11 mouse cellular contexts compared by ENCODE assay signal in the genomic region with DNA sequence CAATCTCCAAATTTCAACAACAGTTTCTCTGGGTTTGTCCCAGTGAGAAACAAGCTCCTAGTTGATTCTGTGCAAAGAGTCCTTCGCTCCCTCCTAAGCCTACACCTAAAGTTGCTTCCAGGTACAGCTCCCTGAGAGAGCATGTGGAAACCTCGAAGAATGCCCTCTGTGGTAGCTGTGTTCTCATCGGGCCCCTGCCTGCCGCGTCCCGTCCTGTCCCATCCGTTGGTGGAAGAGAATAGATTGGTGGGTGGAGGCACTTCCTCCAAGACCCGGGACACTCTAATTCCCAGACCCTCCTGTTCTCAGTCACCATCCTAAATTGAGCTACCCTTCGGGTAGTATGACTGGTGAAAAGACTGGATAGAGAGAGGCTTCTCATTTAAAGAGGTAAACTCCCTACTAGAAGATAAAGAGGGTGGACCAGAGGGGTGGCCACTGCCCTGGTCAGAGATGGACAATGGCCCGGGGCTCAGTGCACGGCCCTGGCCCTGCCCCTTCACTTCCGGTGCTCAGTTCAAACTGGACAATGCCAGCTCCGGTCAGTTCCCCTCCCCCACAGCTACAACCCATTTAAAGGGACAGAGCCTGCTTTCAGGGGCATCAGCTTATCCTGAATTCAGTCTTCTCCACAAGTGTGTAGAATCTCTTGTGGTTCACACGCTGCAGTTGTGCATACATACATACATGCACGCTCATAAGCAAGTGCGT. TPM values are rescaled to one million over a fixed set of nuclear protein-coding genes. Genes with fewer than 3 reads are reported as not detected.
A peak's percentile ranks its signal among the peaks of the same experiment; 100 is the strongest.
DNase-seq lines count a peak whose midpoint lies in the region; ATAC-seq lines count a peak whose summit lies in the region.
"Had no signal": no experiment of that assay in that cellular context is flagged by ENCODE, and none has a peak within 500 bp of the region (broad histone marks: within the 10 kb centered on the region; RNA-seq: fewer than 3 reads in every experiment).

No protein-coding gene starts in this region.

- H3K27me3 ChIP-seq in hindbrain, embryonic 11.5 days (ENCODE audit: control insufficient read depth, insufficient read depth, low read length), result no peaks in the 10 kb centered on the region
- H3K27me3 ChIP-seq in midbrain, embryonic 13.5 days, result peaks cover 16% of the 10 kb centered on the region; the same call in 1 of the 2 replicates

- H3K9me3 ChIP-seq in hindbrain, embryonic 11.5 days (ENCODE audit: control insufficient read depth, low read length), result no peaks in the 10 kb centered on the region
- no peaks in the 10 kb centered on the region for H3K9me3 ChIP-seq in midbrain, embryonic 13.5 days

- 2% methylated on average over 16 of the region's 16 CpGs for WGBS in hindbrain, embryonic 11.5 days
- 1% methylated on average over 16 of the region's 16 CpGs for WGBS in midbrain, embryonic 13.5 days

- peak overlapping the region; percentile 42 for H3K9ac ChIP-seq in hindbrain, embryonic 11.5 days (ENCODE audit: low read depth, low read length)
- H3K9ac ChIP-seq in midbrain, embryonic 13.5 days (replicated peaks), result peak overlapping the region; percentile 47

- ATAC-seq in hindbrain, embryonic 11.5 days (ENCODE audit: low FRiP score), result peak; percentile 65
- ATAC-seq in midbrain, embryonic 13.5 days, result peak; percentile 69

- peak overlapping the region; percentile 84 for H3K27ac ChIP-seq in hindbrain, embryonic 11.5 days (ENCODE audit: low read depth, low read length)
- peak overlapping the region; percentile 85 for H3K27ac ChIP-seq in midbrain, embryonic 13.5 days
- H3K27ac ChIP-seq: gastrocnemius, adult 2 months had no signal

- peak overlapping the region; percentile 53 for H3K4me2 ChIP-seq in hindbrain, embryonic 11.5 days (replicated peaks; ENCODE audit: low read depth, low read length)
- H3K4me2 ChIP-seq in midbrain, embryonic 13.5 days (replicated peaks), result peak overlapping the region; percentile 67

- H3K4me1 ChIP-seq in hindbrain, embryonic 11.5 days (replicated peaks; ENCODE audit: control insufficient read depth, insufficient read depth, low read length), result peaks cover 21% of the 10 kb centered on the region; the same call in 1 of the 2 replicates
- H3K4me1 ChIP-seq in midbrain, embryonic 13.5 days (replicated peaks), result peaks cover 51% of the 10 kb centered on the region

- peak overlapping the region; percentile 29 for H3K4me3 ChIP-seq in hindbrain, embryonic 11.5 days (ENCODE audit: low read depth, low read length)
- peak overlapping the region; percentile 42 for H3K4me3 ChIP-seq in midbrain, embryonic 13.5 days (replicated peaks)
- H3K4me3 ChIP-seq: gastrocnemius, adult 2 months had no signal

- H3K36me3 ChIP-seq in hindbrain, embryonic 11.5 days (ENCODE audit: control insufficient read depth, insufficient read depth, low read length), result no peaks in the 10 kb centered on the region
- H3K36me3 ChIP-seq in midbrain, embryonic 13.5 days, result no peaks in the 10 kb centered on the region

- peak; percentile 75 for DNase-seq in brain, adult 2 months (ENCODE audit: low read depth, low spot score)
- peak; percentile 80 for DNase-seq in cerebellum, adult 9-11 months
- DNase-seq in hindbrain, embryonic 11.5 days (ENCODE audit: low spot score), result peak; percentile 84
- no peak for DNase-seq in frontal cortex, postnatal 10 days (ENCODE audit: low spot score in 2 of 2)
- DNase-seq in kidney, adult 9 months, result no peak
- no peak for DNase-seq in kidney, postnatal 14 days
- DNase-seq in adipocyte (ENCODE audit: low spot score), result no peak

RNA-seq across cellular contexts. Expression of a gene that starts 1.2 kb away (rescaled TPM):
- 2.9 and 3.7 TPM in 2 replicates for polyA plus RNA-seq in hindbrain, embryonic 11.5 days (2014; fragmentation: Nextera tagmentation; extraction: Ambion mirVana)
- polyA plus RNA-seq in midbrain, embryonic 13.5 days (2015; fragmentation: Nextera tagmentation; extraction: Ambion mirVana), result 0.59 TPM in 2 replicates
- polyA plus RNA-seq: large intestine, adult 2 months had no signal

RNA-seq across cellular contexts. Expression of a gene that starts 19.1 kb away (rescaled TPM):
- polyA plus RNA-seq in hindbrain, embryonic 11.5 days (2014; fragmentation: Nextera tagmentation; extraction: Ambion mirVana), result 34.9 and 38.1 TPM in 2 replicates
- polyA plus RNA-seq in midbrain, embryonic 13.5 days (2015; fragmentation: Nextera tagmentation; extraction: Ambion mirVana), result 42.0 and 44.7 TPM in 2 replicates

RNA-seq across cellular contexts. Expression of a gene that starts 33.8 kb away (rescaled TPM):
- not detected in 2 replicates for polyA plus RNA-seq in hindbrain, embryonic 11.5 days (2014; fragmentation: Nextera tagmentation; extraction: Ambion mirVana)
- polyA plus RNA-seq in midbrain, embryonic 13.5 days (2015; fragmentation: Nextera tagmentation; extraction: Ambion mirVana), result not detected in 2 replicates
- polyA plus RNA-seq: stomach, embryonic 14.5 days had no signal

RNA-seq across cellular contexts. Expression of a gene that starts 40.8 kb away (rescaled TPM):
- 1.4 and 1.8 TPM in 2 replicates for polyA plus RNA-seq in hindbrain, embryonic 11.5 days (2014; fragmentation: Nextera tagmentation; extraction: Ambion mirVana)
- 0.97 and 1.1 TPM in 2 replicates for polyA plus RNA-seq in midbrain, embryonic 13.5 days (2015; fragmentation: Nextera tagmentation; extraction: Ambion mirVana)

RNA-seq across cellular contexts. Expression of a gene that starts 51.3 kb away (rescaled TPM):
- polyA plus RNA-seq in hindbrain, embryonic 11.5 days (2014; fragmentation: Nextera tagmentation; extraction: Ambion mirVana), result 3,330 and 3,354 TPM in 2 replicates
- polyA plus RNA-seq in midbrain, embryonic 13.5 days (2015; fragmentation: Nextera tagmentation; extraction: Ambion mirVana), result 1,712 and 1,823 TPM in 2 replicates

Comparison
In these comparisons a context has a peak if more than half of its experiments do, and no peak if none do; other contexts are left out.
1. DNase-seq: peak in brain, adult 2 months (single experiment), cerebellum, adult 9-11 months (single experiment) and hindbrain, embryonic 11.5 days (single experiment); none in frontal cortex, postnatal 10 days (0 of 2), kidney, adult 9 months (single experiment), kidney, postnatal 14 days (single experiment) and adipocyte (single experiment).